Comparison of ENCODE assay signal across 9 mouse cellular contexts in genomic region chr13:90929847-90930246, GRCm38 (mm10). TPM values are rescaled to one million over a fixed set of nuclear protein-coding genes. Genes with fewer than 3 reads are reported as not detected.
A peak's percentile ranks its signal among the peaks of the same experiment; 100 is the strongest.
DNase-seq lines count a peak whose midpoint lies in the region; ATAC-seq lines count a peak whose summit lies in the region.
"Had no signal": no experiment of that assay in that cellular context is flagged by ENCODE, and none has a peak within 500 bp of the region (broad histone marks: within the 10 kb centered on the region; RNA-seq: fewer than 3 reads in every experiment).

No protein-coding gene starts in this region.

- no peak overlapping the region for H3K27ac ChIP-seq in heart, embryonic 11.5 days (ENCODE audit: low read depth, low read length)
- H3K27ac ChIP-seq in forebrain, embryonic 10.5 days = no peak overlapping the region
- H3K27ac ChIP-seq in hindbrain, embryonic 12.5 days = no peak overlapping the region

- H3K4me2 ChIP-seq in heart, embryonic 11.5 days = no peak overlapping the region
- no peak overlapping the region for H3K4me2 ChIP-seq in hindbrain, embryonic 12.5 days (replicated peaks)

- H3K27me3 ChIP-seq in heart, embryonic 11.5 days (ENCODE audit: control insufficient read depth, insufficient read depth, low read length) = no peaks in the 10 kb centered on the region
- no peaks in the 10 kb centered on the region for H3K27me3 ChIP-seq in forebrain, embryonic 10.5 days (ENCODE audit: poor library complexity, severe bottlenecking)
- no peaks in the 10 kb centered on the region for H3K27me3 ChIP-seq in hindbrain, embryonic 12.5 days

- 21% methylated on average over 5 of the region's 5 CpGs for WGBS in heart, embryonic 11.5 days (ENCODE audit: insufficient replicate concordance)
- 28% methylated on average over 5 of the region's 5 CpGs for WGBS in forebrain, embryonic 10.5 days
- 23% methylated on average over 5 of the region's 5 CpGs for WGBS in hindbrain, embryonic 12.5 days

- peaks cover 11% of the 10 kb centered on the region for H3K36me3 ChIP-seq in heart, embryonic 11.5 days (ENCODE audit: control insufficient read depth, insufficient read depth, low read length)
- peaks cover 45% of the 10 kb centered on the region for H3K36me3 ChIP-seq in forebrain, embryonic 10.5 days (replicated peaks)
- peaks cover 37% of the 10 kb centered on the region for H3K36me3 ChIP-seq in hindbrain, embryonic 12.5 days

- no peaks in the 10 kb centered on the region for H3K9me3 ChIP-seq in heart, embryonic 11.5 days (replicated peaks; ENCODE audit: control insufficient read depth, low read length)
- no peaks in the 10 kb centered on the region for H3K9me3 ChIP-seq in forebrain, embryonic 10.5 days
- no peaks in the 10 kb centered on the region for H3K9me3 ChIP-seq in hindbrain, embryonic 12.5 days (replicated peaks)

- no peak for ATAC-seq in heart, embryonic 11.5 days (replicated peaks; ENCODE audit: insufficient number of reproducible peaks, low FRiP score, low TSS enrichment)
- ATAC-seq in hindbrain, embryonic 12.5 days (ENCODE audit: low FRiP score) = 0 out of 2 replicates have a peak, but pooled peaks have one; percentile 12

- DNase-seq in heart, adult 18-20 months = peak; percentile 62 to 89
- DNase-seq in brain, embryonic 18.5 days (ENCODE audit: low read depth, low spot score) = peak; percentile 45
- peak; percentile 50 for DNase-seq in forebrain, embryonic 10.5 days (ENCODE audit: extremely low spot score, low spot score)
- DNase-seq in layer of hippocampus, postnatal 14 days (ENCODE audit: low spot score in 2 of 2) = peak; percentile 71 to 87
- DNase-seq in lung, postnatal 4 days = peak; percentile 29 to 74
- peak; percentile 63 for DNase-seq in right cerebral cortex, postnatal 25 days

- no peaks in the 10 kb centered on the region for H3K4me1 ChIP-seq in heart, embryonic 11.5 days (ENCODE audit: control insufficient read depth, insufficient read depth, low read length)
- H3K4me1 ChIP-seq in forebrain, embryonic 10.5 days = peaks cover 9% of the 10 kb centered on the region
- H3K4me1 ChIP-seq in hindbrain, embryonic 12.5 days = no peaks in the 10 kb centered on the region

- no peak overlapping the region for H3K9ac ChIP-seq in heart, embryonic 11.5 days (ENCODE audit: low read depth, low read length)
- H3K9ac ChIP-seq in hindbrain, embryonic 12.5 days = no peak overlapping the region

- H3K4me3 ChIP-seq in heart, embryonic 11.5 days (ENCODE audit: low read depth, low read length) = no peak overlapping the region
- no peak overlapping the region for H3K4me3 ChIP-seq in forebrain, embryonic 10.5 days
- H3K4me3 ChIP-seq in hindbrain, embryonic 12.5 days = no peak overlapping the region

RNA-seq across cellular contexts. Expression of gene Rps23, which starts 7.1 kb away (rescaled TPM):
- total RNA-seq in heart, adult 18-20 months (2021) = 100 to 1,000 TPM; 170 to 197 TPM
- polyA plus RNA-seq in heart, embryonic 11.5 days (2014; fragmentation: Nextera tagmentation; extraction: Ambion mirVana) = 180 and 199 TPM in 2 replicates
- 207 and 212 TPM in 2 replicates for polyA plus RNA-seq in forebrain, embryonic 10.5 days (2016; fragmentation: Nextera tagmentation; extraction: Ambion mirVana)
- 178 and 201 TPM in 2 replicates for polyA plus RNA-seq in hindbrain, embryonic 12.5 days (2016; fragmentation: Nextera tagmentation; extraction: Ambion mirVana)
- total RNA-seq in layer of hippocampus, postnatal 14 days (2021) = 100 to 1,000 TPM; 214 to 220 TPM

RNA-seq across cellular contexts. Expression of gene Atp6ap1l, which starts 24.7 kb away (rescaled TPM):
- not detected for total RNA-seq in heart, adult 18-20 months (2021)
- polyA plus RNA-seq in heart, embryonic 11.5 days (2014; fragmentation: Nextera tagmentation; extraction: Ambion mirVana) = 0.24 and 0.92 TPM in 2 replicates
- not detected in 2 replicates for polyA plus RNA-seq in forebrain, embryonic 10.5 days (2016; fragmentation: Nextera tagmentation; extraction: Ambion mirVana)
- 0.36 and 0.45 TPM in 2 replicates for polyA plus RNA-seq in hindbrain, embryonic 12.5 days (2016; fragmentation: Nextera tagmentation; extraction: Ambion mirVana)
- total RNA-seq in layer of hippocampus, postnatal 14 days (2021) = 1 to 10 TPM; 1.7 to 1.9 TPM
- polyA plus RNA-seq: C2C12 had no signal
